8 mouse cellular contexts compared by ENCODE assay signal in genomic region chr6:34780231-34780942, GRCm38 (mm10). TPM values are rescaled to one million over a fixed set of nuclear protein-coding genes. Genes with fewer than 3 reads are reported as not detected.
DNase-seq lines count a peak whose midpoint lies in the region; ATAC-seq lines count a peak whose summit lies in the region.

Gene Agbl3, plus strand, starts transcription at chr6:34780432.

- peak within 1 kb of the TSS; percentile 67 for H3K4me3 ChIP-seq in intestine, embryonic 14.5 days (ENCODE audit: low read depth, low read length)

- intact Hi-C loops in left cerebral cortex, postnatal 14 days (cut with DNase I): loop anchor here (5.0 kb wide), 1 partner anchor 97 kb away; the partner anchor contains the start of gene Cyren

- no peaks in the 10 kb centered on the region for H3K27me3 ChIP-seq in intestine, embryonic 14.5 days (replicated peaks; ENCODE audit: control insufficient read depth, insufficient read depth, low read length)

- H3K27ac ChIP-seq in intestine, embryonic 14.5 days (ENCODE audit: low read depth): peak within 1 kb of the TSS; percentile 99

- no peaks in the 10 kb centered on the region for H3K4me1 ChIP-seq in intestine, embryonic 14.5 days (replicated peaks; ENCODE audit: control insufficient read depth, insufficient read depth, low read length)

- ATAC-seq in intestine, embryonic 14.5 days (replicated peaks; ENCODE audit: low FRiP score, low TSS enrichment, low read depth): peak; percentile 91

- H3K9me3 ChIP-seq in intestine, embryonic 14.5 days (ENCODE audit: control insufficient read depth, low read length): no peaks in the 10 kb centered on the region

- H3K9ac ChIP-seq in intestine, embryonic 14.5 days (ENCODE audit: low read length): peak within 1 kb of the TSS; percentile 94

- peaks cover 10% of the 10 kb centered on the region for H3K36me3 ChIP-seq in intestine, embryonic 14.5 days (ENCODE audit: control insufficient read depth, insufficient read depth, low read length)

- under 1% methylated on average over 79 of the region's 81 CpGs for WGBS in intestine, embryonic 14.5 days

- peak; percentile 95 to 97 for DNase-seq in adrenal gland, adult 18-20 months (ENCODE audit: low spot score in 2 of 2)
- DNase-seq in embryo, embryonic 11 days: peak; percentile 97
- DNase-seq in gastrocnemius, postnatal 25 days: peak; percentile 90
- DNase-seq in intestine, embryonic 14.5 days (ENCODE audit: low spot score): peak; percentile 98
- peak; percentile 93 to 94 for DNase-seq in left cerebral cortex, postnatal 14 days (ENCODE audit: low spot score in 2 of 2)
- DNase-seq in mesoderm, embryonic 11.5 days (ENCODE audit: low read depth, low spot score): peak; percentile 97
- peak; percentile 86 to 88 for DNase-seq in right cerebral cortex, postnatal 36 days (ENCODE audit: low spot score in 2 of 2)
- DNase-seq in yolk sac, embryonic 10.5 days (ENCODE audit: low spot score): peak; percentile 93

- peak within 1 kb of the TSS; percentile 74 for H3K4me2 ChIP-seq in intestine, embryonic 14.5 days (ENCODE audit: low read length)

RNA-seq across cellular contexts. Expression of gene Agbl3, which starts in this region (rescaled TPM):
- 1 to 10 TPM; 8.9 to 9.4 TPM for total RNA-seq in adrenal gland, adult 18-20 months (2021)
- 1 to 10 TPM; 2.5 to 3.2 TPM for total RNA-seq in gastrocnemius, postnatal 25 days (2021)
- polyA plus RNA-seq in intestine, embryonic 14.5 days (2014; fragmentation: Nextera tagmentation; extraction: Ambion mirVana): 5.2 and 5.7 TPM in 2 replicates
- total RNA-seq in left cerebral cortex, postnatal 14 days (2021): 10 to 100 TPM; 14.5 to 19.3 TPM

Comparison
In these comparisons a context has a peak if more than half of its experiments do, and no peak if none do; other contexts are left out.
1. Peak in every context shown above with its lines: DNase-seq, ATAC-seq, H3K4me3 ChIP-seq and H3K27ac ChIP-seq.